Mouse (Mus musculus): ENCODE results near the gene Tmco3.

- TF ChIP-seq MAX (IDR thresholded peaks at IDR 0.05; ENCODE audit: low read depth) (no peak), TCF12 (IDR thresholded peaks at IDR 0.05; ENCODE audit: insufficient read depth, poor library complexity, severe bottlenecking) (no peak), POLR2A (IDR thresholded peaks at IDR 0.05; ENCODE audit: insufficient read length, low read depth) (no peak)
These were observed 63.6 kb downstream of the Tmco3 start for GRCm38 (mm10) chr8:13351593-13351992.
